Mouse (Mus musculus) lung, embryonic 14.5 days (tissue): ENCODE data around the gene Meis3. TPM values are rescaled to one million over a fixed set of nuclear protein-coding genes. Genes with fewer than 3 reads are reported as not detected.

Experiments used
- ATAC-seq: fragments of 200-750 bp; cut with Nextera tagmentation; 2 replicates; pipeline ENCODE4 v1.8.0; 2017; ENCODE audit warnings: mild to moderate bottlenecking, moderate TSS enrichment, moderate library complexity; ENCODE audit not compliant: insufficient read depth
- DNase-seq: peaks from one replicate; pipeline ENCODE4 v3.0.0-alpha.2; 2015
- H3K27ac ChIP-seq: fragments of 300-500 bp; sonication (generic); 2 replicates; pipeline ENCODE4 v1.5.1; 2014; ENCODE audit warnings: low read depth, mild to moderate bottlenecking, moderate library complexity
- H3K27me3 ChIP-seq: fragments of 300-500 bp; sonication (generic); 2 replicates; pipeline ENCODE4 v1.6.1; 2014; ENCODE audit warnings: low read length, control low read depth; ENCODE audit not compliant: insufficient read depth
- H3K36me3 ChIP-seq: fragments of 300-500 bp; sonication (generic); 2 replicates; pipeline ENCODE4 v1.6.1; 2014; ENCODE audit warnings: control low read depth; ENCODE audit not compliant: insufficient read depth
- H3K4me1 ChIP-seq: fragments of 300-500 bp; sonication (generic); 2 replicates; pipeline ENCODE4 v1.6.1; 2014; ENCODE audit warnings: antibody characterized with exemption, control low read depth; ENCODE audit not compliant: insufficient read depth
- H3K4me2 ChIP-seq: fragments of 300-500 bp; sonication (generic); 2 replicates; pipeline ENCODE4 v1.6.1; 2014; ENCODE audit warnings: mild to moderate bottlenecking
- H3K4me3 ChIP-seq: fragments of 300-500 bp; sonication (generic); 2 replicates; pipeline ENCODE4 v1.5.1; 2014; ENCODE audit warnings: low read depth, low read length
- H3K9ac ChIP-seq: fragments of 300-500 bp; sonication (generic); 2 replicates; pipeline ENCODE4 v1.6.1; 2014
- H3K9me3 ChIP-seq: fragments of 300-500 bp; sonication (generic); 2 replicates; pipeline ENCODE4 v1.6.1; 2016; ENCODE audit warnings: low read depth, low read length, control low read depth
- CTCF ChIP-seq: IDR thresholded peaks from 2 replicates; pipeline ENCODE4 v1.5.1; 2016; ENCODE audit warnings: antibody characterized with exemption, low read depth
- WGBS: fragments of 180-500 bp; shearing (Covaris S2); extraction: QIAGEN DNeasy Blood & Tissue Kit; methylation state at CpG from one replicate; pipeline ENCODE4 v1.1.7; 2014; 5-methylcytosine and 5-hydroxymethylcytosine counted together
- polyA plus RNA-seq: library from polyadenylated mRNA; unstranded; fragments of >200 nt; fragmentation: Nextera tagmentation; extraction: Ambion mirVana; gene quantifications from 2 replicates; pipeline ENCODE4 v1.2.1, GENCODE M21; 2014

Meis3 gene
- polyA plus RNA-seq, 1 experiment from 2014 or later, result 24.9 TPM

DNA sequence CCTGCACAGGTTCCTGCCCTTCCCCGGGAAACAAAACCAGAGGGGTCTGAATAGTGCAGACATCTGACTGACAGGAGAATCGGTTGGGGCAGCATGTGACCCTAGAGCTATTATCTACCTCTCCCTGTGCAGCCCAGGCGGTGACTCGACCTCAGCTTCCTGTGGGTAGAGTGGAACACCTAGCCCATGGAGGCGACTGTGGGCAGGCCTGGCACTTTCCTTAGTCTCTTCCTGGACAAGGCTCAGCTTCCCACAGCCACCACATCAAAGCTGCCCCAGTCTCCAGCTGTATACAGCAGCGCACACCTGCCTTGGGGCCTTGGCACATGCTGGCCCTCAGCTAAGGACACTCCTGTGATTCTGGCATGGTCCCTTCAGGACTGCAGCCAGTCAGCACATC lies 26.2 kb downstream of the Meis3 start:
- Histone ChIP-seq H3K9ac (no peak overlapping the region), H3K4me1 (no peaks in the 10 kb centered on the region), H3K27ac (no peak overlapping the region), H3K27me3 (no peaks in the 10 kb centered on the region), H3K4me2 (no peak overlapping the region), H3K36me3 (peaks cover 55% of the 10 kb centered on the region), H3K9me3 (no peaks in the 10 kb centered on the region), H3K4me3 (no peak overlapping the region)
- no peak for TF ChIP-seq CTCF
- DNase-seq (no peak), ATAC-seq (no peak)
- 86% methylated on average over 6 of the region's 6 CpGs for WGBS

DNA sequence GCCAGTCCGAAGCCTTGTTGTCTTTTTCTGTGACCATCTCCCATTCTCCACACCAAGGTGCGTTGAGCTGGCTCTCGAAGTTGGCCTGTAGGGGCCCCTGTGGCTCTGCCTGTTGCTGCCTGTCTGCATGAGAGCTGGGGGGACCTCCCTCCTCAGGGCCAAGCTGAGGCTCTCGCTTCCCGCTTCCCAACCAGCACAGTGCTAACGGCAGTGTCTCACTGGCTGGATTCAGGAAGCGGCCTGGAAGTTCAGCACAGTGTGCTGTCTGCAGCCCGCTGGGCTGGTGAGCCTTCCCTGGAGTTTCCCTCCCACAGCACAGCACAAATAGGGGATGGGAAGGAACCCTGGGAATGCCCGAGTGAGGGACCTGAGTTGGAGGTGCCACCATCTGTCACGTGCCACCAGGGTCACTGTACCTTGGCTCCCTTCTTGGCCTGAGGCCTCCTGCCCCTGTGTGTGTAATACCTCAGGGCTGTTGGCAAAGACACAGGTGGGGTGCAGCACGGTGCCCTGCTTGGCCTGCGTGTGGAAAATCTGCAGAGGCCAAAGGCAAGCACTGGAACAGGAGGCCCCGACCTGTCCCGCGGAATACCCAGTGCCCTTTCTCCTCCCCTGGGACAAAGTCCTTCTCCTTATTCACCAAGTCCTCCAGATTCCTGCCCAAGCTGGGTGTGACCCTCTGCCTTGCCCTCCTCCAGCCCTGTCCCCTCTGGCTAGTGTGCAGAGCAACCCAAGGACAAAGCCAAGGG lies 28.0 kb downstream of the Meis3 start:
- ATAC-seq (no peak), DNase-seq (no peak)
- H3K4me3 ChIP-seq, result no peak overlapping the region
- H3K9me3 ChIP-seq, result no peaks in the 10 kb centered on the region
- TF ChIP-seq CTCF, result no peak
- H3K4me1 ChIP-seq, result no peaks in the 10 kb centered on the region
- H3K9ac ChIP-seq, result no peak overlapping the region
- WGBS, result 86% methylated on average over 15 of the region's 15 CpGs
- H3K36me3 ChIP-seq, result peaks cover 47% of the 10 kb centered on the region
- no peak overlapping the region for H3K4me2 ChIP-seq
- no peaks in the 10 kb centered on the region for H3K27me3 ChIP-seq
- no peak overlapping the region for H3K27ac ChIP-seq

DNA sequence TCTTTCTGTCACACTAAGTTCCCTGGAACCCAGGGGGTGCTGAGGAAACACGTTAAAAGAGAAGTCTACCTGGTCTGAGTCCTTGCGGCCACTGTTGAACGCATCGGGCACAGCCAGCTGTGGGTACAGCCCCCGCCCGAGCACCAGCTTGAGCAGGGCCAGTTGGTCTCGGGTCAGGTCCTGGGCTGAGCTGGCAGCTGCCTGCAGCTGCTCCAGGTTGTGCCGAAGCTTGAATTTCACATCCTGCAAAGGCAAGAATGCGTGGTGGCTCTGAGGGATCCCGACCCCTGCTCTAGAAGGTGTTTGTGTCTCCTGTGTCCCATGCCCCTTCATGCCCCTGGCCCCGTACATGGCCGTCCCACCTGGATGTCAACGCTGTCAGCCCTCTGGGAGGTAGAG lies 28.6 kb downstream of the Meis3 start:
- no peak for TF ChIP-seq CTCF
- 89% methylated on average over 13 of the region's 13 CpGs for WGBS
- Histone ChIP-seq H3K27me3 (no peaks in the 10 kb centered on the region), H3K4me2 (no peak overlapping the region), H3K9me3 (no peaks in the 10 kb centered on the region), H3K27ac (no peak overlapping the region), H3K4me3 (no peak overlapping the region), H3K9ac (no peak overlapping the region), H3K4me1 (no peaks in the 10 kb centered on the region), H3K36me3 (peaks cover 41% of the 10 kb centered on the region)
- ATAC-seq, result no peak
- DNase-seq, result no peak

DNA sequence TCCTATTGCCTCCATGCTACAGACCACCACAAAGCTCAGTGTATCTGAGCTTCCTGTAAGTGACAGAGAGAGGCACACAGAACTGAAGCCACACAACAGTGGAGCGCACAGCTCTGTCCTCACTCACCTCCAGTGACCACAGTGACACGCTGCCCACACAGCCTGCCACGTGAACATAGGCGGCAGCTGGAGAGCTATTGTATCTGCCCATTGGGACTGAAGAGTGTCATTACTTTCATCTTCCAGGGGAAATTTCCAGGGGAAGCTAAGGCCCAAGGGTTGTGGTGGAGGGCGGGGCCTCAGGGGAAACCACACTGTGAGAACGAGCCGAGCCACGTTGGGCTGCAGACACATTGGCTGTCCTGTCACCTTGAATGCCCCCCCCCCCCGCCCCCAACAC lies 29.9 kb downstream of the Meis3 start:
- Histone ChIP-seq H3K4me1 (peaks cover 8% of the 10 kb centered on the region; the same call in 1 of the 2 replicates), H3K36me3 (peaks cover 36% of the 10 kb centered on the region), H3K27me3 (no peaks in the 10 kb centered on the region), H3K27ac (no peak overlapping the region), H3K4me3 (no peak overlapping the region), H3K4me2 (no peak overlapping the region), H3K9me3 (no peaks in the 10 kb centered on the region), H3K9ac (no peak overlapping the region)
- no peak for DNase-seq
- TF ChIP-seq CTCF, result no peak
- no peak for ATAC-seq
- WGBS, result 79% methylated on average over 9 of the region's 9 CpGs

DNA sequence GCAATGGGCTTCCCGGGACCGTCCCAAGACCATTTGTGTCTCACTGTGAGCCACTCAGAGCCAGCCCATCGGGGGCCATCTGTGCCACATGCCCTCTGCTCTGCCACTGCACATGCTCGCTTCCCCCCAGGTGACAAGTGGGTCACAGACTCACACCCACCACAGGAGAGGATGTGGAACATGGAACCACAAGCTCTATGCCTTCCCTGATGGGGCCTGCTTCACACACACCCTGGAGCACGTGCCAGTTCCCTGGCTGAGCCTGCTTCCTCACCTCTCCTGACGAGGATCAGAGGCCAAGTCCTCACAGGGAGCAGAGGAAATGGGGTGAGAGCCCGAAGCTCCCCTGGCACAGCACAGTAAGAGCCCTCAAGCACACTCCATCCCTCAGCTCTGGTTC lies 32.2 kb downstream of the Meis3 start:
- Histone ChIP-seq H3K36me3 (peaks cover 52% of the 10 kb centered on the region), H3K27me3 (no peaks in the 10 kb centered on the region), H3K4me3 (no peak overlapping the region), H3K4me1 (peaks cover 8% of the 10 kb centered on the region; the same call in 1 of the 2 replicates), H3K9me3 (no peaks in the 10 kb centered on the region), H3K9ac (no peak overlapping the region), H3K27ac (no peak overlapping the region), H3K4me2 (no peak overlapping the region)
- TF ChIP-seq CTCF, result no peak
- 76% methylated on average over 7 of the region's 7 CpGs for WGBS
- DNase-seq (no peak), ATAC-seq (no peak)

DNA sequence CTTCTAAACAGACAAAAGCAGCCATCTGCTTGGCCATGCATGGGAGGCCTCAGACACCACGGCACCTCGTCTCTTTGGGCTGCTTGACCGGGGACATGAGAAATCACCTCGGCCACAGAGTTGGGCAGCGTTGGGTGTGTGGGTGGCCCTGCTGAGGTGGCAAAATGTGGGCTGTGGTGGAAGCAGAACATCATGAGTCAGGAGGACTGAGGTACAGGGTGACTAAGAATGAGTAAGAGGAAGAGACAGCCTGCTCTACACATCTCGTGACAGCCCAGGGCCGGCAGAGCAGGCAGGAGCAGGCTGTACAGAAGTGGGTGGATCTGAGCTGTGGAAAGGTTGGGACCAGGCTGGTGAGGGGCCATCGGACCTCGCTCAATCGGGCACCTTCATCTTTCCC lies 32.6 kb downstream of the Meis3 start:
- WGBS, result 82% methylated on average over 10 of the region's 10 CpGs

DNA sequence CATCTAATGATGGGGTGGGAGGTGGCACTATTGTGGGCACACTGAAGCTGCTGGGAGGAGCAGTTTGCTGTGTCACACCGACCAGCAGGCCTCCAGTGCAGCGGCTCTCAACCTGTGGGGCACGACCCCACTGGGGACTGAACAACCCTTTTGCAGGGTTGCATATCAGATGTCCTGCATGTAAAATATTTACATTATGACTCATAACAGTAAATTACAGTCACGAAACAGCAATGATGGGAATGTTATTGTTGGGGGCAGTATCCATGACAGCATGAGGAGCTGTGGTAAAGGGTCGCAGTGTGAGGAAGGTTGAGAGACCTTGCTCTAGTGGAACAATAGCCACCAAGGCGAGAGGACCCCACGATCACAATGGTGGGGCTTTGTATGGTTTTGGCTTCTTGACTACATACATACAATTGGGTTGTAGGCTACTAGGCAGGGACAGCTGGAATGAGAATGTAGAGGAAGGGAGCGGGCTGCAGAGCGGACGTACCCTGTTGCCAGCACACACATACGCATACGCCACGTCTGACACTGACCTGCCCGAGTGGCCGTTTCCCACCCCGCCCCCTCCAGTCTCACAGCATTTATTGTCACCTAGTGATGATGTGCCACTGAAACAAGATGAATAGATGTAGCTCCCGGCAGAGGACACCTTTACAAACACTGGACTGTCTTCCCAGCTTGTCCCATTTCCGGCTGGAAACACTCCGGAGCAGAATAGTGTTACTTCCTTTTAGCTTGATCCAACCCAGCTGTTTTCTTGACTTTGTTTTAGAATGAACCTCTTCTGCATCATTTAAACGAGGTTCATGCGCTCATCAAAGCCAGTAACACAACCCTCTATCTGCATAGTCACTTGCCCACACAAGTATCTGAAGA lies 34.1 kb downstream of the Meis3 start:
- Histone ChIP-seq H3K9ac (no peak overlapping the region), H3K27ac (peak overlapping the region; percentile 63; the same call in 1 of the 2 replicates), H3K9me3 (no peaks in the 10 kb centered on the region), H3K4me1 (peaks cover 8% of the 10 kb centered on the region; the same call in 1 of the 2 replicates), H3K4me3 (no peak overlapping the region), H3K4me2 (no peak overlapping the region), H3K27me3 (no peaks in the 10 kb centered on the region), H3K36me3 (peaks cover 50% of the 10 kb centered on the region; the same call in 1 of the 2 replicates)
- WGBS, result 52% methylated on average over 21 of the region's 21 CpGs
- ATAC-seq (peak; percentile 71), DNase-seq (peak; percentile 84)
- TF ChIP-seq CTCF, result no peak

More for the DNA sequence above, 32.6 kb downstream of the Meis3 start:
- Histone ChIP-seq H3K27me3 (no peaks in the 10 kb centered on the region), H3K36me3 (peaks cover 51% of the 10 kb centered on the region), H3K9ac (no peak overlapping the region), H3K27ac (no peak overlapping the region), H3K9me3 (no peaks in the 10 kb centered on the region), H3K4me2 (no peak overlapping the region), H3K4me1 (peaks cover 8% of the 10 kb centered on the region; the same call in 1 of the 2 replicates), H3K4me3 (no peak overlapping the region)
- DNase-seq, result no peak
- TF ChIP-seq CTCF, result no peak
- ATAC-seq, result no peak
